Comparison of ENCODE assay signal across 9 mouse cellular contexts in genomic region chr7:92897021-92897420, GRCm38 (mm10). TPM values are rescaled to one million over a fixed set of nuclear protein-coding genes. Genes with fewer than 3 reads are reported as not detected.
DNase-seq lines count a peak whose midpoint lies in the region; ATAC-seq and TF ChIP-seq lines count a peak whose summit lies in the region.
"Had no signal": no experiment of that assay in that cellular context is flagged by ENCODE, and none has a peak within 500 bp of the region (broad histone marks: within the 10 kb centered on the region; RNA-seq: fewer than 3 reads in every experiment).

No protein-coding gene starts in this region.

- H3K27ac ChIP-seq in cortical plate, adult 2 months (ENCODE audit: insufficient read depth, low read length): no peak overlapping the region
- H3K27ac ChIP-seq: neural tube, embryonic 13.5 days had no signal

- H3K4me1 ChIP-seq in lung, adult 2 months (ENCODE audit: control insufficient read depth, insufficient read depth, low read length): no peaks in the 10 kb centered on the region
- H3K4me1 ChIP-seq in cortical plate, adult 2 months (ENCODE audit: control insufficient read depth, insufficient read depth, low read length): no peaks in the 10 kb centered on the region; the same call in 1 of the 2 replicates
- H3K4me1 ChIP-seq: neural tube, embryonic 13.5 days had no signal

- WGBS in lung, adult 2 months: 31% methylated on average over 2 of the region's 2 CpGs

- no peak for DNase-seq in frontal cortex, postnatal 25 days (ENCODE audit: low spot score in 2 of 2)
- DNase-seq in lung, postnatal 14 days: peak; percentile 19
- no peak for DNase-seq in lung, adult 2 months
- no peak for DNase-seq in spleen, postnatal 10 days (ENCODE audit: low spot score in 2 of 2)

- no peak for TF ChIP-seq POLR2A in lung, adult 2 months (IDR thresholded peaks at IDR 0.05; ENCODE audit: borderline replicate concordance, extremely low read depth, low read depth, low read length)
- TF ChIP-seq POLR2A in cortical plate, adult 2 months (IDR thresholded peaks at IDR 0.05; ENCODE audit: extremely low read depth, insufficient read depth, low read length): no peak

- no peak overlapping the region for H3K4me3 ChIP-seq in lung, adult 2 months (replicated peaks; ENCODE audit: extremely low read depth, low read depth, low read length)
- no peak overlapping the region for H3K4me3 ChIP-seq in cortical plate, adult 2 months (ENCODE audit: insufficient read depth, low read length)
- H3K4me3 ChIP-seq: neural tube, embryonic 13.5 days had no signal

- TF ChIP-seq CTCF in lung, adult 2 months (IDR thresholded peaks at IDR 0.05; ENCODE audit: insufficient read depth, low read length): no peak
- TF ChIP-seq CTCF in cortical plate, adult 2 months (IDR thresholded peaks at IDR 0.05; ENCODE audit: extremely low read depth, insufficient read depth, low read length): peak; percentile 61

- peak; percentile 94 for ATAC-seq in frontal cortex, adult (ENCODE audit: low TSS enrichment)
- ATAC-seq in megakaryocyte, adult 5-6 weeks (ENCODE audit: poor library complexity, severe bottlenecking): 0 out of 2 replicates have a peak, but pooled peaks have one; percentile 38
- ATAC-seq in inflammation-experienced regulatory T-cells, adult 6 months: no peak

RNA-seq across cellular contexts. Expression of gene Prcp, which starts 22.8 kb away (rescaled TPM):
- 25.4 and 32.5 TPM in 2 replicates for polyA plus RNA-seq in lung, adult 2 months (2012; rRNA removed)
- 11.2 and 11.3 TPM in 2 replicates for polyA plus RNA-seq in cortical plate, adult 2 months (2012; rRNA removed)
- total RNA-seq in megakaryocyte, adult 5-6 weeks (2015): 187 and 192 TPM in 2 replicates
- total RNA-seq in megakaryocyte, adult 5-6 weeks (2017): 64.8 and 78.7 TPM in 2 replicates
- polyA plus RNA-seq in inflammation-experienced regulatory T-cells, adult 6 months (2017; shearing (Covaris generic)): 10 to 100 TPM; 17.7 to 28.8 (median 26.7) TPM

RNA-seq across cellular contexts. Expression of gene Ddias, which starts 23.0 kb away (rescaled TPM):
- 0.03 and 0.07 TPM in 2 replicates for polyA plus RNA-seq in lung, adult 2 months (2012; rRNA removed)
- polyA plus RNA-seq in cortical plate, adult 2 months (2012; rRNA removed): 0.30 and 0.35 TPM in 2 replicates
- 11.7 and 12.7 TPM in 2 replicates for total RNA-seq in megakaryocyte, adult 5-6 weeks (2015)
- 12.0 and 15.2 TPM in 2 replicates for total RNA-seq in megakaryocyte, adult 5-6 weeks (2017)
- polyA plus RNA-seq in inflammation-experienced regulatory T-cells, adult 6 months (2017; shearing (Covaris generic)): 10 to 100 TPM in 1 of 3 experiments, 1 to 10 TPM in 2; 2.2 to 14.0 (median 4.4) TPM
